Mouse (Mus musculus) cerebellum, adult 2 months (tissue): ENCODE measurements around the gene Kbtbd13. TPM values are rescaled to one million over a fixed set of nuclear protein-coding genes. Genes with fewer than 3 reads are reported as not detected.

Experiments
- DNase-seq, 2 experiments: peaks; one replicate each; pipeline ENCODE4 v3.0.0; 2021
- H3K27ac ChIP-seq: fragments of 200-500 bp; 2 replicates; pipeline ENCODE4 v1.5.1; 2012; ENCODE audit warnings: low read length, control low read depth, inconsistent platforms; ENCODE audit not compliant: insufficient read depth
- H3K27me3 ChIP-seq: fragments of 200-500 bp; 2 replicates; pipeline ENCODE4 v1.6.1; 2012; ENCODE audit warnings: inconsistent platforms, mild to moderate bottlenecking, low read length, moderate library complexity; ENCODE audit not compliant: control insufficient read depth, insufficient read depth
- H3K4me1 ChIP-seq: fragments of 200-500 bp; 2 replicates; pipeline ENCODE4 v1.6.1; 2011; ENCODE audit warnings: low read length; ENCODE audit not compliant: control insufficient read depth, insufficient read depth
- H3K4me3 ChIP-seq: fragments of 200-500 bp; replicated peaks from 2 replicates; pipeline ENCODE3; 2011; ENCODE audit warnings: mild to moderate bottlenecking, low read depth, low read length, control low read depth; ENCODE audit not compliant: insufficient read depth
- CTCF ChIP-seq: fragments of 200-500 bp; IDR thresholded peaks from 2 replicates; pipeline ENCODE4 v1.5.1; 2011; ENCODE audit warnings: low read depth, mild to moderate bottlenecking, control low read depth, low read length, moderate library complexity, borderline replicate concordance; ENCODE audit not compliant: insufficient read depth
- POLR2A ChIP-seq: fragments of 200-500 bp; IDR thresholded peaks from 2 replicates; pipeline ENCODE4 v1.6.1; 2011; ENCODE audit warnings: low read length, control low read depth, borderline replicate concordance; ENCODE audit not compliant: insufficient read depth
- WGBS: fragments of 180-500 bp; shearing (Covaris S2); methylation state at CpG from one replicate; pipeline ENCODE4 v1.1.7; 2018; 5-methylcytosine and 5-hydroxymethylcytosine counted together
- polyA plus RNA-seq: library from polyadenylated mRNA; depleted of rRNA; stranded (reverse); fragments of >200 nt; gene quantifications from 2 replicates; pipeline ENCODE4 v1.2.3, GENCODE M21; 2012

Gene Kbtbd13
- polyA plus RNA-seq, 1 experiment, result 0.11 TPM

- no peak for TF ChIP-seq POLR2A
- TF ChIP-seq CTCF, result no peak
- Histone ChIP-seq H3K4me3 (no peak overlapping the region), H3K27me3 (no peaks in the 10 kb centered on the region), H3K27ac (no peak overlapping the region), H3K4me1 (no peaks in the 10 kb centered on the region)
- no peak for DNase-seq
- WGBS, result 66% methylated on average over 9 of the region's 9 CpGs
Observed at GRCm38 (mm10) chr9:65375163-65375934, 16.1 kb downstream of the Kbtbd13 start.

- H3K27me3 ChIP-seq, result no peaks in the 10 kb centered on the region
- TF ChIP-seq POLR2A (no peak), CTCF (no peak)
- no peak overlapping the region for H3K4me3 ChIP-seq
- WGBS, result 74% methylated on average over 5 of the region's 5 CpGs
- no peak for DNase-seq
- no peaks in the 10 kb centered on the region for H3K4me1 ChIP-seq
- H3K27ac ChIP-seq, result no peak overlapping the region
Observed at GRCm38 (mm10) chr9:65374468-65375162, 16.8 kb downstream of the Kbtbd13 start.

- Histone ChIP-seq H3K27ac (no peak overlapping the region), H3K4me1 (no peaks in the 10 kb centered on the region), H3K27me3 (no peaks in the 10 kb centered on the region), H3K4me3 (no peak overlapping the region)
- 69% methylated on average over 4 of the region's 4 CpGs for WGBS
- DNase-seq, result no peak
- TF ChIP-seq CTCF (peak; percentile 26; the same call in 1 of the 2 replicates), POLR2A (no peak)
Observed at GRCm38 (mm10) chr9:65372449-65372848, 19.0 kb downstream of the Kbtbd13 start.

- no peak overlapping the region for H3K4me3 ChIP-seq
- H3K27me3 ChIP-seq, result no peaks in the 10 kb centered on the region
- TF ChIP-seq CTCF (no peak), POLR2A (no peak)
- WGBS, result 84% methylated on average over 24 of the region's 24 CpGs
- no peak overlapping the region for H3K27ac ChIP-seq
- no peaks in the 10 kb centered on the region for H3K4me1 ChIP-seq
- no peak for DNase-seq
Observed at GRCm38 (mm10) chr9:65371756-65372155, 19.7 kb downstream of the Kbtbd13 start.

GRCm38 (mm10) chr9:65365721-65366120, 25.7 kb downstream of the Kbtbd13 start:
- no peak overlapping the region for H3K4me3 ChIP-seq
- H3K4me1 ChIP-seq, result no peaks in the 10 kb centered on the region
- no peak overlapping the region for H3K27ac ChIP-seq
- 91% methylated on average over 7 of the region's 7 CpGs for WGBS
- TF ChIP-seq POLR2A, result no peak
- no peak for DNase-seq
- H3K27me3 ChIP-seq, result no peaks in the 10 kb centered on the region

GRCm38 (mm10) chr9:65363684-65364083, 27.8 kb downstream of the Kbtbd13 start:
- Histone ChIP-seq H3K4me3 (no peak overlapping the region), H3K27ac (no peak overlapping the region), H3K27me3 (no peaks in the 10 kb centered on the region), H3K4me1 (no peaks in the 10 kb centered on the region)
- no peak for DNase-seq
- WGBS, result 77% methylated on average over 9 of the region's 9 CpGs
- no peak for TF ChIP-seq CTCF
- no peak for TF ChIP-seq POLR2A

- no peaks in the 10 kb centered on the region for H3K4me1 ChIP-seq
- H3K27me3 ChIP-seq, result no peaks in the 10 kb centered on the region
- no peak within 1 kb of the TSS for H3K27ac ChIP-seq
- H3K4me3 ChIP-seq, result no peak within 1 kb of the TSS
- TF ChIP-seq CTCF (no peak), POLR2A (no peak)
- 93% methylated on average over 16 of the region's 16 CpGs for WGBS
- DNase-seq, result no peak
Observed at GRCm38 (mm10) chr9:65360641-65361448, 30.6 kb downstream of the Kbtbd13 start, which contains the start of gene Ubap1l. Ubap1l (plus strand) TSS chr9:65361041.
